18 mouse cellular contexts compared by ENCODE assay signal in genomic region chr2:57252542-57253301, GRCm38 (mm10). TPM values are rescaled to one million over a fixed set of nuclear protein-coding genes. Genes with fewer than 3 reads are reported as not detected.
DNase-seq lines count a peak whose midpoint lies in the region; ATAC-seq and TF ChIP-seq lines count a peak whose summit lies in the region.
"Had no signal": no experiment of that assay in that cellular context is flagged by ENCODE, and none has a peak within 500 bp of the region (broad histone marks: within the 10 kb centered on the region; RNA-seq: fewer than 3 reads in every experiment).

No protein-coding gene starts in this region.

- H3K4me3 ChIP-seq in midbrain, embryonic 11.5 days (ENCODE audit: low read depth, low read length), result no peak overlapping the region
- no peak overlapping the region for H3K4me3 ChIP-seq in midbrain, embryonic 13.5 days (replicated peaks)
- no peak overlapping the region for H3K4me3 ChIP-seq in stomach, postnatal 0 days (ENCODE audit: low read depth, low read length)
- H3K4me3 ChIP-seq in hindbrain, embryonic 10.5 days, result no peak overlapping the region
- H3K4me3 ChIP-seq: forebrain, embryonic 13.5 days; layer of hippocampus, adult 2 months; neural tube, embryonic 12.5 days had no signal

- H3K27me3 ChIP-seq in midbrain, embryonic 11.5 days (ENCODE audit: control insufficient read depth, insufficient read depth, low read length), result no peaks in the 10 kb centered on the region; the same call in 1 of the 2 replicates
- H3K27me3 ChIP-seq in midbrain, embryonic 13.5 days, result peaks cover 8% of the 10 kb centered on the region; the same call in 1 of the 2 replicates
- no peaks in the 10 kb centered on the region for H3K27me3 ChIP-seq in stomach, postnatal 0 days (ENCODE audit: control insufficient read depth, insufficient read depth, low read length)
- H3K27me3 ChIP-seq in hindbrain, embryonic 10.5 days (ENCODE audit: insufficient read depth, poor library complexity, severe bottlenecking), result no peaks in the 10 kb centered on the region
- H3K27me3 ChIP-seq: forebrain, embryonic 13.5 days; neural tube, embryonic 12.5 days had no signal

- 72% methylated on average over 10 of the region's 10 CpGs for WGBS in midbrain, embryonic 11.5 days
- WGBS in midbrain, embryonic 13.5 days, result 72% methylated on average over 10 of the region's 10 CpGs
- 62% methylated on average over 10 of the region's 10 CpGs for WGBS in stomach, postnatal 0 days
- WGBS in hindbrain, embryonic 10.5 days, result 89% methylated on average over 10 of the region's 10 CpGs

- no peaks in the 10 kb centered on the region for H3K9me3 ChIP-seq in midbrain, embryonic 11.5 days (ENCODE audit: control insufficient read depth, low read length)
- no peaks in the 10 kb centered on the region for H3K9me3 ChIP-seq in midbrain, embryonic 13.5 days
- no peaks in the 10 kb centered on the region for H3K9me3 ChIP-seq in stomach, postnatal 0 days (ENCODE audit: control insufficient read depth, low read length)
- H3K9me3 ChIP-seq in hindbrain, embryonic 10.5 days, result no peaks in the 10 kb centered on the region
- H3K9me3 ChIP-seq: forebrain, embryonic 13.5 days; neural tube, embryonic 12.5 days had no signal

- peak; percentile 84 for DNase-seq in heart, adult 11 months
- no peak for DNase-seq in heart, adult 18-20 months
- peak; percentile 49 for DNase-seq in midbrain, embryonic 11.5 days (ENCODE audit: low spot score, missing footprints)
- peak; percentile 68 for DNase-seq in kidney, postnatal 14 days
- DNase-seq in stomach, postnatal 0 days (ENCODE audit: low spot score), result peak; percentile 62
- DNase-seq in hindbrain, embryonic 10.5 days (ENCODE audit: low spot score), result no peak
- DNase-seq in retina, embryonic 14.5 days (ENCODE audit: low spot score), result no peak
- DNase-seq: cerebellum, adult 11 months; cerebellum, postnatal 14 days; heart, postnatal 4 days; left cerebral cortex, postnatal 4 days; lung, adult 18-20 months; right cerebral cortex, postnatal 14 days; thymus, adult 18-20 months had no signal

- no peak overlapping the region for H3K9ac ChIP-seq in midbrain, embryonic 11.5 days (ENCODE audit: low read length)
- H3K9ac ChIP-seq in midbrain, embryonic 13.5 days (replicated peaks), result no peak overlapping the region
- no peak overlapping the region for H3K9ac ChIP-seq in stomach, postnatal 0 days (ENCODE audit: low read length)
- H3K9ac ChIP-seq: forebrain, embryonic 13.5 days; neural tube, embryonic 12.5 days had no signal

- no peak for ATAC-seq in midbrain, embryonic 11.5 days (ENCODE audit: low FRiP score)
- ATAC-seq in midbrain, embryonic 13.5 days, result no peak
- peak; percentile 76 for ATAC-seq in stomach, postnatal 0 days (ENCODE audit: low FRiP score, low TSS enrichment)
- ATAC-seq: forebrain, embryonic 13.5 days had no signal

- no peak for TF ChIP-seq EP300 in stomach, postnatal 0 days (optimal IDR thresholded peaks at IDR 0.05)

- H3K4me1 ChIP-seq in midbrain, embryonic 11.5 days (ENCODE audit: control insufficient read depth, insufficient read depth, low read length), result peaks cover 4% of the 10 kb centered on the region; the same call in 1 of the 2 replicates
- H3K4me1 ChIP-seq in midbrain, embryonic 13.5 days (replicated peaks), result peaks cover 5% of the 10 kb centered on the region
- H3K4me1 ChIP-seq in stomach, postnatal 0 days (replicated peaks; ENCODE audit: control insufficient read depth, insufficient read depth), result peaks cover 3% of the 10 kb centered on the region
- H3K4me1 ChIP-seq in hindbrain, embryonic 10.5 days (replicated peaks), result peaks cover 21% of the 10 kb centered on the region
- H3K4me1 ChIP-seq: neural tube, embryonic 12.5 days had no signal

- H3K4me2 ChIP-seq in midbrain, embryonic 11.5 days, result no peak overlapping the region
- no peak overlapping the region for H3K4me2 ChIP-seq in midbrain, embryonic 13.5 days (replicated peaks)
- no peak overlapping the region for H3K4me2 ChIP-seq in stomach, postnatal 0 days (replicated peaks; ENCODE audit: low read depth)
- H3K4me2 ChIP-seq: forebrain, embryonic 13.5 days; neural tube, embryonic 12.5 days had no signal

- H3K36me3 ChIP-seq in midbrain, embryonic 11.5 days (ENCODE audit: control insufficient read depth, insufficient read depth, low read length), result no peaks in the 10 kb centered on the region
- no peaks in the 10 kb centered on the region for H3K36me3 ChIP-seq in midbrain, embryonic 13.5 days
- H3K36me3 ChIP-seq in stomach, postnatal 0 days (ENCODE audit: control insufficient read depth, insufficient read depth, low read length), result no peaks in the 10 kb centered on the region
- no peaks in the 10 kb centered on the region for H3K36me3 ChIP-seq in hindbrain, embryonic 10.5 days
- H3K36me3 ChIP-seq: neural tube, embryonic 12.5 days had no signal

- H3K27ac ChIP-seq in midbrain, embryonic 11.5 days (ENCODE audit: low read depth, low read length), result no peak overlapping the region
- H3K27ac ChIP-seq in midbrain, embryonic 13.5 days, result no peak overlapping the region
- peak overlapping the region; percentile 69 for H3K27ac ChIP-seq in stomach, postnatal 0 days (replicated peaks)
- H3K27ac ChIP-seq in hindbrain, embryonic 10.5 days, result no peak overlapping the region
- H3K27ac ChIP-seq: forebrain, embryonic 13.5 days; layer of hippocampus, adult 2 months; neural tube, embryonic 12.5 days had no signal

- no peak for TF ChIP-seq CTCF in stomach, postnatal 0 days (IDR thresholded peaks at IDR 0.05; ENCODE audit: low read depth)

RNA-seq across cellular contexts. Expression of gene Gpd2, which starts 15.3 kb away (rescaled TPM):
- total RNA-seq in heart, adult 18-20 months (2021), result 10 to 100 TPM; 15.5 to 32.6 TPM
- 14.6 and 15.8 TPM in 2 replicates for polyA plus RNA-seq in midbrain, embryonic 11.5 days (2014; fragmentation: Nextera tagmentation; extraction: Ambion mirVana)
- polyA plus RNA-seq in midbrain, embryonic 13.5 days (2015; fragmentation: Nextera tagmentation; extraction: Ambion mirVana), result 11.6 and 12.0 TPM in 2 replicates
- 32.4 and 33.5 TPM in 2 replicates for polyA plus RNA-seq in stomach, postnatal 0 days (2015; fragmentation: Nextera tagmentation; extraction: Ambion mirVana)
- polyA plus RNA-seq in hindbrain, embryonic 10.5 days (2016; fragmentation: Nextera tagmentation; extraction: Ambion mirVana), result 24.2 and 29.1 TPM in 2 replicates

Comparison
In these comparisons a context has a peak if more than half of its experiments do, and no peak if none do; other contexts are left out.
1. DNase-seq: peak in heart, adult 11 months (single experiment), midbrain, embryonic 11.5 days (single experiment), kidney, postnatal 14 days (single experiment) and stomach, postnatal 0 days (single experiment); none in heart, adult 18-20 months (0 of 2), hindbrain, embryonic 10.5 days (single experiment) and retina, embryonic 14.5 days (single experiment).